Mouse (Mus musculus) right cerebral cortex, postnatal 36 days (tissue): Measurements from ENCODE around the gene Otx2.

Source experiments
- DNase-seq, 2 experiments: peaks; one replicate each; pipeline ENCODE4 v3.0.0; 2022; ENCODE audit warnings: low spot score in 2 of 2, mixed read lengths in 1 of 2

The Otx2 gene

DNA sequence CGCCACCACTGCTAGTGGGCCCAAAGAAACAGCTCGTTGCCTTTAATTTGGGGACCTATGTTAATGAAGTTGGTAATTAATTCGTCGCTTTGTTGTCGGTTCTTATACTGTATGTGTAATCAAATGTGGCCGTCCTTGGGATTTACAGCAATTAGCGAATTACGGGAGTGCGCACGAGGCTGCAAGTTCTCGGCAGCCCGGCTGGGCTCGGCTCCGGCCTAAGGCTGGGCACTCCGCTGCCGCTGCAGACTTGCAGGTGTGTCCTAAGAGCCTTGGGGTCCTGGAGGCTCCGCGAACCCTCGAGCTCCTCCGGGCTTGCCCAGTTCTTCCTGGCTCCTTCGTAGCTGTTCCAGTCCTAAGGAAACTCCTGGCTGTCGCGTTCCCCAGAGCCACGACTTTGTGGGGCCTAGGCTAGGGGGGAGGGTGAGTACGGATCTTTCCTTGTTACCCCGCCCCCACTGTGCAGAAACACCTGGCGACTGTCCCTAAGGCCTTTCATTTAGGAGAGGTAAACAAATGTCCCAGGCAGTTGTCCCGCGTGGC, 4.8 kb downstream of the Otx2 start:
- no peak for DNase-seq

DNA sequence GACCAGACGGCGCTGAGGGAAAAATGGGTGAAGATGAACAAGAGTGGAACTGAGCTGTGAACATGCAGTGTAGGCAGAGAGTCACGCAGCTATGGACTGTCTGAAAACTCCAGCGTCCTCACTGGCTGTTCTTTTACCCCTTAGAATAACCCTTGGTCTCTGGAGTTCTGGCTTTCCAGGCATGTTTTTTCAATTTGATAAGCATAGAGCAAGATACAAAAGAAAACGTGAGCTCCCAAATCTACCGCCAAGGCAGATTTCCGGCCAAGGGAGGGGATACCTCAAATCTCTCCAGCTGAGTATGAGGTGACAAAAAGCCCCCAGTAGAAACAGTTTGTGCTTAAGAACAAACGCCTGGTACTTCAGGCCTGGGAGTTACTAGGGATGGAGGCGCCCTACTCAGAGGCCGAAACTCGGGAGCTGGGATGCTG, 5.6 kb downstream of the Otx2 start:
- no peak for DNase-seq

DNA sequence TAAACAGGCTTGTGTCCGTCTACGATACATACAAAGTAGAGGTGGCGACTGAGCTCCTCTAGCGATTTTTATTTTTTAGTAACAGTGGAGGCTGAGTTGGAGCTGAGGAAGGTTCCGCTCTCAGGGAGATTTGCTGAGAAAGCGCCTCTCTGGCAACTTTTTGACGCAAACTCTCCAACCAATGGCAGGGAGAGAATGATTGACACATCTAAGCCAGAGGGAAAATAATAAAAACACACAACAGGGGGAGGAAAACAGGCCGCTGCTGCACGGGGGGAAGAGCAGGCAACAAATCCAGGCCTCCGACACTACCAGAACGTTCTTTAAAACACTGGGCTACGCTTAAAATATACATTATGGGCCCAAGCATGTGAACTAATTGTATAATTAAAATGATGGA, 6.2 kb downstream of the Otx2 start:
- DNase-seq = no peak

DNA sequence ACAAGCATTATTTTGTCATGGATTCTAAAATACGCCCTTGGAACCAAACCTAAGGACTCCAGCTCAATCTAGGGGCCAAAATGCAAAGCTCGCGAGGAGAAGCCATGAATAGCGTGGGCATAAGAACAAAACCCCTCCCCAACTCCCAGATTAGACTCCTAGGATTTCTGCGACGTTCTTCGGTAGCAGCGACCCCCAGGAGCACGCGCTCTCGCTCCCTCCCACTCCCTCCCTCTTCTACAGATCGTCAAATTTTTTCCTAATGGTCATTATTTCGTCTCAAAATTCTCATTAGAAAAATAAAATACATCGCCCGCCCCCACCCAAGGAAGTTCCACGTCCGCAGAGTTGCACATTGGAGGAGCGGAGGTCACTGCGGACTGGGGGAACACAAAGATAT, 6.8 kb downstream of the Otx2 start:
- DNase-seq = no peak

DNA sequence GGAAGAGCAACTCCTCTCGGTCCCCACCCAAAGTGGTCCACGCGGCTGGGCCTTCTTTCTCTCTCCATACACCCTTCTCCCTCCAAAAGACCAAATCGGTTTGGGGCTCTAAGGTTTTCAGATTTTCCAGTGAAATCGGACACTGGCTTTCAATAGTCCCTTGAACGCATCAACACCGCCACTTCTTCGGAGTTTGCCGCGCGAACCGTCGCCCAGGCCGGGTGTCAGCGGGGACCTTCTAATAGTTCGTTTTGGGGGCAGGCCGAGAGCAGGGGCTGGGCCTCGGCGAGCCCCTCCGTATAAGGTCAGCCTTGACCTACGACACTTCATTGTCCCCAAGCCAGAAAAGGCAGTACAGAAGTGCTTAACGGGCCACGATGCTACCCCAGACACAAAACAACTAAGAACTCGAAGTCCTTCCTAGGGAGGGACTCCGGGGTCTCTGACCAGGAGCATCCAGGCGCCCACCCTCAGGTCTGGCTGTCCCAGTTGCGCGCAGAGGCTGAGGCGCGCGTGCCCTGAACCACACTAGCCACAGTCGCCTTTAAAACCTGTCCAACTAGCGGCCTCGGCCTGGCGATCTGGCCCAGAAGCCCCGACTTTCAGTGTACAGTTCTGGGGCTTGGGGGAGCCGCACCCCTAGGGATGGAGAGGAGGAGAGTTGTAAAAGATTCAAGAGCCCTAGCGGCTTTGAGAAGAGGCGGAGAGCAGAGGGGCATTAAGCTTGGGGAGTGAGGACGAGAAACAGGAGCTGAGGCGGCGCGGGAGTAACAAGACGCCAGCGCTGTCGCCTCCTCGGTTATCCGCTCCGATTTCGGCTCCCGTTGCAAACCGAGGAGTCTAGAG, 7.6 kb downstream of the Otx2 start:
- no peak for DNase-seq

DNA sequence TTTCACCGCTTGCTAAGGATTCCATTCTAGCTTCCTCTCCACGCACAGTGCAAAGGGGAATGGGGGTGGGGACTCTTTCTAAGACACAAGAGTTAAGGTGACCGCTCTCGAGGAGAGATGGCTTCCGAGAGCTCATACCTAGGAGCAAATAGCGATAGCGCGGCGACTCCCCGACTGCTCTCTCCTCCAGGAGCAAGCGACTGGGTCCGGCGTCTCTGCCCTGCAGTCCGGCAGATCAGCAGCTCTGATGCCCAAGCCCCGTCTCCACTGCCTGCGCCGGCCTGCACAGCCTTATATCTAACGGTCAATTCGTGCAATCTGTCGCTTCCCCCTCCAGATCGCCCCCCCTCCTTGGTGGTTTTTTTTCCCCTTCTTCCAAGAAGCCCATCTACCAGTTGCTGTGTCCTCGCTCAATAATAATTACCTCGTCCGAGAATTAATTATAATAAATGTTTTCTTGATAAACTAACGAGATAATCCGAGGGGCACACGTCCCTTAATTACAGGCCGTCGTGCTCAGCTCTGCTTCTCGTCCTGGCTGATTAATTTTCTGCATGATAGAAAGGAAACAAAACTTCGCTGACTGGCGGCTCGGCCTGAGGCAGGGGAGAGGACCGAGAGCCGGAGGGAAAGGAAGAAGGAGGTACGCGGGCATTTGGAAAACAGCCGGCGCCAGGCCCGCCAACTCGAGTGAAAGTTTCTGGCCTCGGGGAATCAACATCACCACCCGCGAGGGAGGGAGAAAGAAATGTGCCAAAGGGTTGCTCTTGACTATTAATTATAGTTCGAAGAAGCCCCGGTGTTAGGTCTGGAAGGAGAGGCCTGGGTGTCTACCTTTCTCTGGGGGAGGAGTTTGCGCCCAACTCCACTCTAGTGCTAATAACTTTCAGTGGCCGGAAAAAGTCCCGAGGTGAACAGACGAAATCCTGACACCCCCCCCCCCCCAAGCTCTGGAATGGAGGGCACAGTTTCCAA, 8.5 kb downstream of the Otx2 start:
- no peak for DNase-seq

DNA sequence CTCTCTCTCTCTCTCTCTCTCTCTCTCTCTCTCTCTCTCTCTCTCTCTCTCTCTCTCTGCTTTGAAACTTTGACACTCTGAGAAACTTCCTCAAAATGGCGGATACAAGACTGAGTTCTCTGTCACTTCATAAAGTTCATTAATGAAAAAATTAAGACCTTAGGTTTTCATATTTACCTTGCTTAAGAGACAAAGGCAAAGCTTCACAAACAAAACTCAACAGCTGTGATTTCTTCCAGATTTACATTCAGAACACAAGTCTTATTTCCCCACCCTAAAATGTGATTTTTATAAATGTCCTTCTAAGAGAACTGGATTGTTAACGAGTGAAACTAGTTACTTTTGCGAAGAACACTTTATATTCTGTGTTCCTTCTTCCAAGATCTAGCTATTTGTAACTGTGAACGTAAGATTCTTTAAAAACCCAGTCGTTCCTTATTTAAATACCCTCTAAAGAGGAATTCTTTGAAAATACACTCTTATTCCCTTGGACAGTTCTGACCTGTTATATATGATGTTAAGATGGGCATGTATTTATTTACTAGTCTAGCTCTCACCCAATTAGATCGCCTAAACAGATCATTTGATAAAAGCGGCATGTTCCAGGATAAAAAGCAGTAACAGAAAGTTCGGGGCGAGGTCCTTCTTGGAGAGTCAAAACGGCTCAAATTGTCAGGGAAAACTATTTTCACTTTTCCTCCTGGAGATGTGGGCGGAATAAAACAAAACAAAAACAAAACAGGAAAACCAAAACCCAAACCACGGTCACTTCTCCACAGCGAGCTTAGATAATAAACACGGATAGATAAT, 9.4 kb downstream of the Otx2 start:
- DNase-seq = no peak

DNA sequence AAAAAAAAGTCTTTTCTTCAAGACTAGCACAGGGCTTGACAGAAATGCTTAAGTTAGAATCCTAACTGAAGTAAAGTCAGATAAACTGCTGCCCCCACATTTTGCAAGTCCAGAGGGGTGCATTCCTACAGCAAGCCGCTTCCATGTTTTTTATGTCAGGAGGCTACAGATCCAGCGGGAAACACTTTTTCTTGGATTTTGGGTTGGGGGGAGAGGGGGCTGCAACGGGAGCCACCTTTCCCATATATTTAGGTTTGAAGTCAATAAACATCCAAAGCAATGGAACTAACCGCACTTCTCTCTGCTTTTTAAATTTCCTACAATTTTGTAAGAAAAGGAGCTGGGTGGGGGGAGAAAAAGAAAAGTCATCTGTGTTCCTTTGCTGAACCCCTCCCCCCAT, 10.1 kb downstream of the Otx2 start:
- DNase-seq = no peak

DNA sequence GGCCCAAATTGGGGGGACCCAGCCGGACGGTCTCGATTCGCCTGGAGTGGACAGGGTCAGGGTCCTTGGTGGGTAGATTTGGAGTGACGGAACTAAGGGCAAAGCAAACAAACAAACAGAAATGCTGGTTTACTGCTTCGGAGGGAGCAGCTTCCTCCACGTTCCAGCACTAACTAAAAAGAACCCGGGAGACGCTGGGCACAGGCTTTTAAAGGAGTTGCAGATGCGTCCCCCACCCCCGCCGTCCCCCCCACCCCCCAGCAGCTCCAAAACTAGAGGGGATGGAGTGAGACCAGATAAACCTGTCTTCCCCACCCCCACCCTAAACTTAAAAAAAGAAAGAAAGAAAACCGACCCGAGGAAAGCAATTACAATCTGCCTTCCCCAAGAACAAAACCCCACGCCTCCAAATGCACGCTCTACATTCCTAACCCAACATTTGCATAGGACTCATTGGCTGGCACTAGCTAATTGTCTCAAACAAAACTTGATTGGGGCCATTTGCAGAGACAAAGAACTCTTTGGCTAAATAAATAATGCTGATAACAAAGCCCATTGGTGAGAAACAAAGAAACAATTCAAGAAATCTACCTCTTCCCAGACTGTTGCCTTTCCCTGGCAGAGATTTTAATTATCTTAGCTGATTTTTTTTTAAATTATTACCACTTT, 10.9 kb downstream of the Otx2 start:
- DNase-seq = no peak

DNA sequence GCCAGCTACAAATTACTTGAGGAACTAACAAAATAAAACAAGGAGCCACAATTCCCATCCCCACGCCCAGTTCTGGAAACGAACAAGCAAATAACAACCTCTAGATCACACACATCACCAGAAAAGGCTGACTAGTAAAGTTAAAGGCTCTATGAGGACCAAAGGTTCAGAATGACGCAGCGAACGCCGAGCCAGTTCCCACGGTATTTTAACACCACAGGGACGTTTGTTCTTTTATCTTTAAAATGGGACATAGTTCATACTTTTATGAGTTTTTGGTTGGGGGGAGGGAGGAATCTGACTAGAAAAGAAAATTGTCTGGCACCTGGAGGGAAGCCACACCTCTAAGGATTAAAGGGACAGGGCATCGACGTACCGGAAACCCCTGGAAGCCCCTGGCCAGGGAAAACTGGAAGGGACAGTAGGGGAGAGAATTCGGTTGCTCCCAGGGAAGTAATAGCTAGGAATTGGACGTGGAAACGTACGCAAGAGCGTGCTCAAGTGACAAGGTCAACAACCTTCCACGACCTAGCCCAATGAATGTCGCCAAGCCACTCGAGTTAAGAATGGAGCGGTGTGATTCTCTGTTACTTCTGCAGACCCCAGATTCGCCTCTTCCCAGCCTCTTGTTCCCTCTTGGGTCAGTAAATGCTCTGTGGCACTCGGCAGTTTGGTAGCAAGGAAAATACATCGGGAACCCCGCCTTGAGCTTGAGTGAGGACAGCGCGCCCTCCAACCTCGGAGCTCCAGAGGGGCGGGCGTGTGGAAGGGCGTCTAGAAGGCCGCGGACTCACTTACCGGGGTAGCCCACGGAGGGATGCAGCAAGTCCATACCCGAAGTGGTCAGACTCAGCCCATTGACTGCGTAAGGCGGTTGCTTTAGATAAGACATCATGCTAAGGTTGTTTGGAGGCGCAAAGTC, 11.7 kb downstream of the Otx2 start:
- no peak for DNase-seq

DNA sequence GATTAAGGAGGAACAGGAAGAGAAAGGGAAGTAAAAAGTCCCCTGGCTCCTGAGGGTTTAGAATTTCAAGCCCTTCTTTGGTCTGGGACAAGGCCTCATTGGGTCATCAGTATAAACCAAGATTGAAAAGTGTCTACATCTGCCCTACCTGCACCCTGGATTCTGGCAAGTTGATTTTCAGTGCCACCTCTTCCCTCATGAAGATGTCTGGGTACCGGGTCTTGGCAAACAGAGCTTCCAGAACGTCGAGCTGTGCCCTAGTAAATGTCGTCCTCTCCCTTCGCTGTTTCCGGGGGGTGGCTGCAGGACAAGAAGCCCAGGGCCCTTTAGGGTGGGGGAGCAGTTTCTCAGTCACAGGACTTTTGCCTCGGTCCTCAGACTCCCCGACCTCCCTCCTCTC, 12.5 kb downstream of the Otx2 start:
- DNase-seq = no peak

DNA sequence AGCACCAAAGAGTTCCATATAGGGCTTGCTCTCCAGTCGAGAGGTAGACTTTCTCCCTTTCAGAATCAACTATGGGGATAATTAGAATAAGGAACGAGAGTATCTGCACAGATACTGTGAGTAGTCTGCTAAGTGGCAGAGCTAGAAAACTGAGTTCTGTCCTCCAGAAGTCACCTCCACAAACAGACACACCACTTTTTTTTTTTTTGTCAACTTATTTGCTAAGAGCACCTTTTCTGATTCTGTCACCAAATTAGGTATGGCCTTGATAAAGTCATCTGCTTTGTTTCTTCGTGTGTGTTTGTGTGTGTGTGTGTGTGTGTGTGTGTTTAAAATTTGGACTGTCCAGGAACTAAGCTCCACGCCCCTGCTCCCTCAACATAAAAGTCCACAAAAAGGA, 13.0 kb downstream of the Otx2 start:
- DNase-seq = no peak

DNA sequence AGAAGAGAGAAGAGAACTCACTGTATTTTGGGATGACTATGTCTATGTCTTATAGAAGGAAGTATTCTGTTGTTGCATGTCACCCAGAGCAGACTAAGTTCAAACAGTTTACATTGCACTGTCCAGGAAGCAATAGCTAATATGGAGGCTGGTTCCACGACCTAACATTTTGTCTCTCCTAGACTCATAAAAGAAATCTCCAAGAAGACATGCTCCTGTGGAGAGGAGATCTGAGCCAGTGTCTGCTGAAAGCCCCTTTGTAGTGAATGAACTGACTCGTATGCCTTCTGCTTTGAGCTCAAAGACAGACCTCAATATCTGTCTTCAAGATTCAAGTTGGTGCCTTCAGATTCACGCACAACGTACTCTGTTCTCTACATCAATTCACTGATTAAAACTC, 14.0 kb downstream of the Otx2 start:
- DNase-seq = no peak

DNA sequence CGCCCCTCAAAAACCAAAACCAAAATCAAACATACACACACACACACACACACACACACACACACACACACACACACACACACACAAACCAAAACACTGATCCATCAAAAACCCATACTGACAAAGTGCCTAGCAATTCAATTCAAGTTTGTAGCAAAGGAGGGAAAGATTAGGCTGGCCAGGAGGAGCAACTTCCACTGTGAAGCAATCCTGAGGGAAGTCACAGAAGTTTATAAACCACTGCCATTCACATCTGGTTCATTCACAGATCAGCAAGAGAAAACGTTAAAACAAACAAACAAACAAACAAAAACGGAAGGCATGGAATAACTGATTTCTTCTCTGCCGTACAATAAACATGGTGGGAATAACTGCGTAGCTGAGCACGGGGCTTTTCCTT, 16.4 kb downstream of the Otx2 start:
- DNase-seq = no peak

DNA sequence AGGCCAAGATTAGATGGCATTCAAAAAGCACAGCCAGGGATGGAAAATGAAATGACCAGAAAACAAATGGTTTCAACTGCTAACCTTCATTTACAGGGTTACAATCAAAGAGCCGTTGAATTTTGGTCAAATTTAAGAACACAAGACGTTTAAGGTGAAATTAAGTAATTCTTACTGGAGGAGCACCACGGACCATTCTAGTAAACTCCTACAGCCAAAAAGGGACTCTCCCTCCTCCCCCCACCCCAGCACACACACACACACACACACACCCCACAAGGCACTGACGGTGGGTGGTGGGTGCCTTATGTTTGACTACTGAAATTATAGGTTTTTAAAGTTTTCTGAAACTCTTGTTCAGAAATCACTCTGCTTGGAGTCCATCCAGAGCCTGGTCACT, 16.9 kb downstream of the Otx2 start:
- DNase-seq = no peak

DNA sequence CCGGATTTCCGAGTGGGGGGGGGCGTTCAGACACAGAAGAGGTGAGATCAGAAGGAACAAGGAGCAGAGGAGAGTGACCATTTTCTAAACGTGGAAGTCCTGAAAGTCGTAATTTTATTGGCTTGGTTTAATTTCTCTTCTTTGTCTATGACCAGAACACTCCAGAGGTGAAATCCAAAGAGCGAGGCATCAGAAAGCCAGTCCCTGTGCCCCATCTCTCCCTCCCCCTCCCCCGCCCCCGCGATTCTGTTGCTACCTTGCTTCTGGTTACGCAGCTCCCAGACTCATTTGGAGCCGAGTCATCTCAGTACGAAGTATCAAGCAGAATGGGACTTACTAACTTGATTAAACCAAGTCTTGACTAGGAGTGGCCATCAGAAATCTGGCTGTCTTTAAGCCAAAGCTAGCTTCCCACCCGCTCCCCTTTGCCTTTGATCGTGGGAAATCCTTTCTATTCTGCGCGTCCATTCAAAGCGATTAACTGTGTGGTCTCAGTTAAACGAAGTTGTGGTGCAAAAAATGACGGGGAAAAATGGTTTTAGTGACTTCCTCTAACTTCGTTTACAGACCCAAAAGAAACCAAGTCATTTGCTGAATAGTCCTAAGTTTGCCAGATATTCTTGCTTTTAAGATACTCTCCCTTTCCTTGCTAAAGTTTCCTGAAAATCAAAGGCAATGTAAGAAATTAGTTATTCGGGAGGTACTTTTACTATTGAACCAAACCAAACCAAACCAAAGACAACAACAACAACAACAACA, 17.6 kb downstream of the Otx2 start:
- DNase-seq = no peak

DNA sequence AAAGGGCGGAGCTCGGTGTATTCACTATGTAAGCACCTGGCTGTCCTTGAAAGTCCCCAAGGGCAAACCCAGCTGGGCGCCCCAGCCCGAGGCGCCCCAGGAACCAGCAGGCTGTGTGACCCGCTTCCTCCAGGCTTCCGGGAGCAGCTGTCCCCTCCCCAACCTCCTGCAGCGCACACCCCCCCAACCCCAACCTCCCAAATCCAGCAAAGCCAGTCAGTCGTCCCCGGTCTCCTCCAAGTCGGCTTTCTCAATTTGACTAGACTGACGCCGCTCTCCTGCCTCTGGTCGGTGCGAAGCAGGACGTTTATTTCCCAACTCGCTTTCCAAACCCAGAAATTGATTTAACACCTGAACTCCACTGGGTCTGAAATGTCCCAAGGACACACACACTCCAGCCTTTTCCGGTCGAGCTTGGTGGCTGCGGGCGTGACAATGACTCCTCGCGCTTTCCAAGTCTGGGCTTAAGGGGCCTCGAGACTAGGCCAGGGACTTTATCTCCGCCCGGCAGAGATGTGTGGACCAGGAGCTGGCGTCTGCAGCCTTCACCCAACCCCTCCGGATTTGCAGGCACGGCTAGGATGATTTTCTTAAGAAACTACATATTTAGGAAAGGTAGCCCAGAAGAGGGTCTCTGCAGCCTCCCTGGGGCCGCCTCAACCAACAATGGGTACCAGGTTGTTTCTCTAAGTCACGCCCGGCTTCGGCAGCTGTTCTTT, 18.4 kb downstream of the Otx2 start:
- DNase-seq = no peak

DNA sequence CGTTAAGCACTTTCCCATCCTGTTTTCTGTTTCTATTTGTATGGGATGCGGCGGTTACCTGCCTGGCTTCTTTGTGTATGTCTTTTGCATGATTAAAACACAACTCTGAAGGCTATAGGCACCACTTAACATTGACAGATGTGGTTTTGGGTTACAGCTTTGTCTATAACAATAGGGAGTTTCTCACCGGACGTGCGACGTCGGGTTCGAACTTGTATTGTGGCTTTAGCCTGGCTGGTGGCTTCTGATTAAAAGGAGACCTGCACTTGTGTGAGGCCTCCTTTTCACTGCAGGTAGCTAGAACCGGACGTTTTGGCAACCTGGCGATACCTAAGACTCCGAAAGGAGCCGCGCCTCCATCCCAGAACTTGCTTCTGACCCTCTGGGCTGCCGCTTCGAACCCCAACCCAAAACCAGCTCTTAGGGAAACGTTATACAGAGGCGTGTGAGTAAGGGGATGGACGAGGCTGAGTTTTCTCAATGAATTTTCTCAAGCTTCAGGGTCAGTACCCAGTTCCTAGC, 19.0 kb downstream of the Otx2 start:
- DNase-seq = no peak
